Mouse (Mus musculus): ENCODE results near the gene Rabgap1. TPM values are rescaled to one million over a fixed set of nuclear protein-coding genes. Genes with fewer than 3 reads are reported as not detected.

Rabgap1 gene
- total and polyA plus RNA-seq, 3 experiments, result 10.5 to 49.8 (median 12.9) TPM

- TF ChIP-seq CHD1 (IDR thresholded peaks at IDR 0.05; ENCODE audit: low read depth, low read length) (no peak), GABPA (IDR thresholded peaks at IDR 0.05; ENCODE audit: low read depth, low read length) (no peak), ETS1 (IDR thresholded peaks at IDR 0.05; ENCODE audit: low read depth, low read length) (peak; percentile 39), SMC3 (IDR thresholded peaks at IDR 0.05; ENCODE audit: low read depth, low read length) (no peak; the same call in 1 of the 2 replicates), NRF1 (IDR thresholded peaks at IDR 0.05; ENCODE audit: insufficient read depth, low read depth, low read length, poor library complexity, severe bottlenecking) (no peak), ZKSCAN1 (IDR thresholded peaks at IDR 0.05; ENCODE audit: low read depth, low read length) (no peak), MXI1 (IDR thresholded peaks at IDR 0.05; ENCODE audit: low read depth, low read length) (peak; percentile 60), HCFC1 (IDR thresholded peaks at IDR 0.05; ENCODE audit: low read depth, low read length) (peak; percentile 94), CTCF (IDR thresholded peaks at IDR 0.05 in 2 of 3, conservative IDR thresholded peaks at IDR 0.05 in 1 of 3; ENCODE audit: control insufficient read depth in 1 of 3, insufficient read depth in 1 of 3, low read depth in 2 of 3, low read length in 3 of 3, poor library complexity in 1 of 3, severe bottlenecking in 1 of 3) (no peak), MEF2A (IDR thresholded peaks at IDR 0.05; ENCODE audit: extremely low read depth, insufficient replicate concordance, low read depth, low read length, poor library complexity, severe bottlenecking) (no peak), ZMIZ1 (IDR thresholded peaks at IDR 0.05; ENCODE audit: low read depth, low read length) (peak; percentile 49), CHD2 (IDR thresholded peaks at IDR 0.05; ENCODE audit: low read length) (peak; percentile 53; the same call in 1 of the 2 replicates), POLR2A (IDR thresholded peaks at IDR 0.05; ENCODE audit: control insufficient read depth in 1 of 2, insufficient read depth in 1 of 2, low read depth in 1 of 2, low read length in 2 of 2, poor library complexity in 1 of 2) (peak; percentile 47 to 63; a peak in 2 of 4 replicates), POLR2AphosphoS5 (IDR thresholded peaks at IDR 0.05; ENCODE audit: borderline replicate concordance, low read depth, low read length) (no peak), KAT2A (conservative IDR thresholded peaks at IDR 0.05; ENCODE audit: low read depth, low read length) (peak; percentile 80), NELFE (IDR thresholded peaks at IDR 0.05; ENCODE audit: low read depth, low read length) (peak; percentile 73), ELF1 (IDR thresholded peaks at IDR 0.05; ENCODE audit: low read depth, low read length) (peak; percentile 83)
Observed at GRCm38 (mm10) chr2:37430593-37431464, 12.2 kb upstream of the Rabgap1 start (continued).

DNA sequence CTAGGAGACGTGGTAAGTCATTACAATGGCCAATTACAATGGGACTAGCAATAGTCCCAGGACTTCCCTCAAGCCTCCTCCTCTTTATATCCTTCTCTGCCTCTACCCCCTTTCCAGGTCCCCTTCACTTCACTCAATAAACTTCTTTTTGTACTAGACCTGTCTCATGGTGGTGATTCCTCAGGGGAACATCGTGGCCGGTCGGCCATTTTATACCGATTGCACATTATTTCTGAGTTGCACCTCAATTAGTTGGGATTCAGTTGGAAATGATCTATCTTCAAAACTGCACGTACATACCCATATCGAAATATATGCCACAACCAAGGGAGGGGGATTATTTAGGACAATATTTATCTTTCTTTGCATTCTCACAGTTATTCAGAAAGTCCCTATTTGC, 11.5 kb upstream of the Rabgap1 start:
- peak overlapping the region; percentile 88 for H3K27ac ChIP-seq (ENCODE audit: control insufficient read depth, low read depth, low read length)
- H3K36me3 ChIP-seq (ENCODE audit: control insufficient read depth in 1 of 2, insufficient read depth in 2 of 2, low read length in 2 of 2), result peaks cover 4 to 25% of the 10 kb centered on the region in 2 experiments
- H3K4me1 ChIP-seq (ENCODE audit: control insufficient read depth in 1 of 2, insufficient read depth in 2 of 2, low read length in 2 of 2), result peaks cover 6 to 7% of the 10 kb centered on the region in 2 experiments; a peak in 3 of 4 replicates
- H3K9me3 ChIP-seq (replicated peaks; ENCODE audit: insufficient read depth, low read length), result no peaks in the 10 kb centered on the region
- DNase-seq (ENCODE audit: low read depth, low spot score), result peak; percentile 67
- H3K4me3 ChIP-seq (ENCODE audit: control insufficient read depth in 1 of 2, insufficient read depth in 1 of 2, low read depth in 2 of 2, low read length in 2 of 2), result peak overlapping the region; percentile 71 to 86
- TF ChIP-seq HCFC1 (IDR thresholded peaks at IDR 0.05; ENCODE audit: low read depth, low read length) (0 out of 2 replicates have a peak, but pooled peaks have one; percentile 41), TBP (IDR thresholded peaks at IDR 0.05; ENCODE audit: low read depth, low read length) (0 out of 2 replicates have a peak, but pooled peaks have one; percentile 46), USF2 (IDR thresholded peaks at IDR 0.05; ENCODE audit: borderline replicate concordance in 1 of 2, insufficient read depth in 1 of 2, low read depth in 1 of 2, low read length in 2 of 2) (no peak), MYC (IDR thresholded peaks at IDR 0.05; ENCODE audit: low read depth, low read length) (peak; percentile 44), POLR2AphosphoS2 (IDR thresholded peaks at IDR 0.05; ENCODE audit: low read length) (0 out of 2 replicates have a peak, but pooled peaks have one; percentile 11), SIN3A (IDR thresholded peaks at IDR 0.05; ENCODE audit: low read length) (peak; percentile 17; the same call in 1 of the 2 replicates), UBTF (IDR thresholded peaks at IDR 0.05; ENCODE audit: borderline replicate concordance, insufficient read depth, low read depth, low read length) (no peak), KAT2A (conservative IDR thresholded peaks at IDR 0.05; ENCODE audit: low read depth, low read length) (no peak), CHD1 (IDR thresholded peaks at IDR 0.05; ENCODE audit: low read depth, low read length) (peak; percentile 74; the same call in 1 of the 2 replicates)
- peak overlapping the region; percentile 77 for H3K9ac ChIP-seq (ENCODE audit: control insufficient read depth, low read depth, low read length, poor library complexity, severe bottlenecking)
- H3K79me2 ChIP-seq (ENCODE audit: control insufficient read depth, insufficient read depth, low read length, poor library complexity), result peaks cover 22% of the 10 kb centered on the region
- H3K27me3 ChIP-seq (ENCODE audit: control insufficient read depth in 1 of 2, insufficient read depth in 2 of 2, low read length in 2 of 2), result no peaks in the 10 kb centered on the region

Data from MEL (cell line).